Mouse (Mus musculus): Measurements from ENCODE around the gene Kmt2e. TPM values are rescaled to one million over a fixed set of nuclear protein-coding genes. Genes with fewer than 3 reads are reported as not detected.
"Not testable (repeated sequence)": the region's sequence is repeated elsewhere in the genome, so short reads cannot be mapped to it uniquely, and the experiment has no call there.

The Kmt2e gene
- total RNA-seq, 2 experiments from 2014 or later = 101 to 102 TPM

DNA sequence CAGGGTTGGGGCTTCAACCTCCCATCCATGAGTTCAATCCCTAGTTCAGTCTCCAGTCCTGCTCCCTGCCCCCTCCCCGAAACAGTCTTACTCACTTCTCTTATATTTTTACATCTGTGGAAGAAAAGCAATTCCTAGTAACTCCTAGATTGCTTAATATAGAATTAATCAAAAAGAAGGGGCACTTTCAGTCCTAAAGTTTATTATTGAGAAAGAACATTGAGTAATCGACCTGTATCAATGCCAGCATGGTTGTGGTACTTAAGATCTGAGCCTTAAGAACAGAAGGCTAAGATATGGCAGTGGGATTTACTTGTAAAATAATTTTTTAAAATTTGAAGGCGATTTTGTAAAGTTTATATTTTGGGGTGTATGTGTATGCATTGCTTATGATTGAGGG is 5.6 kb downstream of the Kmt2e start:
- no peak for DNase-seq (ENCODE audit: extremely low spot score in 1 of 2, low spot score in 2 of 2)
- Histone ChIP-seq H3K4me3 (peak overlapping the region; percentile 1; the same call in 1 of the 2 replicates), H3K27ac (no peak overlapping the region)
- intact Hi-C loops (cut with DNase I) = no loop called here
- TF ChIP-seq CTCF (IDR thresholded peaks at IDR 0.05) = no peak

DNA sequence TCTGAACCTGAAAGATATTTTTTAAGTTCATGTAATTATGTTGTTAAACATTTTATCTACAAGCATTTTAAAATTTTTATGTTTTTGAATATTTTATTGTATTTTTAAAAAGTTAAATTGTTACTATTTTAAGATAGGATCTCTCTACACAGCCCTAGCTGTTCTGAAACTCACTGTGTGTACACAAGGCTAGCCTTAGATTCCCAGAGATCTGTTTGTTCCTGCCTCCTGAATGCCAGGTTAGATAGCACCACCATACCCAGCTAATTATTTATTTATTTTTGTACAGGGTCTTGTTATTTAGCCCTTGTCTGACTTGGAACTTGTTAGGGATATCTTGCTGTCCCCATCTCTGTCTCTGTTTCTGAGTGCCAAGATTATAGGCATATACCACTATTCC is 6.3 kb downstream of the Kmt2e start:
- no peak for TF ChIP-seq CTCF (IDR thresholded peaks at IDR 0.05)
- DNase-seq (ENCODE audit: extremely low spot score in 1 of 2, low spot score in 2 of 2) = no peak
- Histone ChIP-seq H3K27ac (no peak overlapping the region), H3K4me3 (no peak overlapping the region)
- intact Hi-C loops (cut with DNase I) = no loop called here

DNA sequence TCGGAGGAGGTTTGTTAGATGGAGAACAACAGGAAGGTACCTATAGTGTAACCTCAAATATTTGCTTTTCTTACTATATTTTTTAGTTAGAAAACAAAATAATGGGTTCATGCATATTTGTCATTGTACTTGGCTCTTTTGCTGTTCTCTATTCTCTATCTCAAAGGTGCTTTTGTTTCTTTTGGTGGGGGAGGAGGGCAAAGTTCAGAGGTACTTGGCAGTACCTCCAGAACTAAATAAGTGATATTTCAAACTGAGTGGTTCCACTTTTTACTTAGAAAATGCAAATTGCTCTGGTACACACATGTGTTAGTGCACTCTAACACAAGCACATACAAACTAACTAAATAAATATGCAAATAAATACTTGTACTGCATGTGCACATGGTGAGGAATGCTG is 7.7 kb downstream of the Kmt2e start:
- no peak overlapping the region for H3K27ac ChIP-seq
- no peak overlapping the region for H3K4me3 ChIP-seq
- TF ChIP-seq CTCF (IDR thresholded peaks at IDR 0.05) = no peak
- intact Hi-C loops (cut with DNase I) = no loop called here
- DNase-seq (ENCODE audit: extremely low spot score in 1 of 2, low spot score in 2 of 2) = no peak

DNA sequence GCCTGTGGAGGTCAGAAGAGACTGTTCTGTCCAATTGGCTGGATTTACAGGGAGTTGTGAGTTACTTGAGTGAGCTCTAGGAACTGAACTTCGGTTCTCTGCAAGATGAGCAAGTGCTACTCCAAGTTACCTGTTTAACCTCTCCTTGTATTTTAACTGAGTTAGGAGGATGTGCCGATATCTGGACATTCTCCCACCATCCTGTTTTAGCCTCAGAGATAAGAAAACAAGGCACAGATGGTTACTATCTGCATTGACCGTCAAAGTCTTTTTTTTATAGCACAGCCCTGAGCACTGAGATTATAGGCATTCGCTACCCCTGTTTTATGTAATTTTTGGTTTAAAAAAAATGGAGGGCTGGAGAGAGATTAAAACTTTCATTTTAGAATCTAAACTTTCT is 10.2 kb downstream of the Kmt2e start:
- TF ChIP-seq CTCF (IDR thresholded peaks at IDR 0.05) = no peak
- Histone ChIP-seq H3K27ac (peak overlapping the region; percentile 44; the same call in 1 of the 2 replicates), H3K4me3 (no peak overlapping the region)
- no peak for DNase-seq (ENCODE audit: extremely low spot score in 1 of 2, low spot score in 2 of 2)
- intact Hi-C loops (cut with DNase I) = no loop called here

DNA sequence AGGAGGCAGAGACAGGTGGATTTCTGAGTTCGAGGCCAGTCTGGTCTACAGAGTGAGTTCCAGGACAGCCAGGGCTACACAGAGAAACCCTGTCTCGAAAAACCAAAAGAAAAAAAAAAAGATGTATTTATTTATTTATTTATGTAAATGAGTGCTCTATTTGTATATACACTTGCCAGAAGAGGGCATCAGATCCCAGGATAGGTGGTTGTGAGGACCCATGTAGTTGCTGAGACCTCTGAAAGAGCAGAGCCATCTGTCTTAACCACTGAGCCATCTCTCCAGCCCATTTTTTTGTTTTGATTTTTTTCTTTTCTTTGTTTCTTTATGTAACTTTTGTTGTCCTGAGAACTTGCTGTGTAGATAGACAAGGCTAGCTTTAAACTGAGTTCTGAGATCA is 19.3 kb downstream of the Kmt2e start:
- intact Hi-C loops (cut with DNase I); H3K4me3 ChIP-seq; DNase-seq (ENCODE audit: extremely low spot score in 1 of 2, low spot score in 2 of 2); H3K27ac ChIP-seq: not testable (repeated sequence)
- peak; percentile 20; the same call in 1 of the 2 replicates for TF ChIP-seq CTCF (IDR thresholded peaks at IDR 0.05)

DNA sequence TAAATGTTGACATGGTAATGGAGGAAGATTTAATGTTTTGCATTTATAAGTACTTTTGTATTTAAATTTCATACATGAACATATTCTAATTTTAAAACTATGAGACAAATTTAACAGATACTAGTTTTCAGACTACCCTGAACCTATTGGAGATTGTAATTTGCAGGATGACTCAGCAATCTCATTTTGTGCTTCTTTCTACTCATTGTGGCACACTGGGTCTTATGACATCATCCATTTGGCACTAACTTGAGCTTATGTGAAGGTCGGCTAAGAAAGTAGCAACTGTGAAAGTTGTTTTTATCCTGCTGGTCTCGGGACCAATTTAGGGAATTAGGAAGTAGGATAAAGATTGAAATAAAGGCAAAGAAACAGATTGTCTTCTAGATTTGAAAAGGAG is 27.4 kb downstream of the Kmt2e start:
- Histone ChIP-seq H3K27ac (no peak overlapping the region), H3K4me3 (no peak overlapping the region)
- intact Hi-C loops (cut with DNase I) = no loop called here
- TF ChIP-seq CTCF (IDR thresholded peaks at IDR 0.05) = no peak
- no peak for DNase-seq (ENCODE audit: extremely low spot score in 1 of 2, low spot score in 2 of 2)

DNA sequence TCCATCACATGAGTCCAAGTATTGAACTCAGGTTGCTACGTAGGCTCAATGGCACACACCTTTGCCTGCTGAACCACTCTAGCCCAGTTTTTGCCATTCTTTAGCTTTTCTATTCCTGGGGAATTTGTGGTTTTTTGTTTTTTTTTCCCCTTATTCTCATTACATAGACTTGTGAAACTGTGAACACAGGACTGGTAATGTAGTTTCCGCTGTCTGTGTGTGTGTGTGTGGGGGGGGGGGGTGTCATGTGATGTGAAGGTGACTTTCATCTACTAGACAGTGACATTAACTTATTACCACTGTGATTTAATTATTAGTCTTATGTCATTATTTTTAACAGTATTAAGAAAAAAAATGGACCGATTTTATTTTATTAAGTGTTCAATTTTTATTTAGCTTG is 30.0 kb downstream of the Kmt2e start:
- intact Hi-C loops (cut with DNase I) = no loop called here
- H3K27ac ChIP-seq = no peak overlapping the region
- no peak overlapping the region for H3K4me3 ChIP-seq
- DNase-seq (ENCODE audit: extremely low spot score in 1 of 2, low spot score in 2 of 2) = no peak
- TF ChIP-seq CTCF (IDR thresholded peaks at IDR 0.05) = no peak

DNA sequence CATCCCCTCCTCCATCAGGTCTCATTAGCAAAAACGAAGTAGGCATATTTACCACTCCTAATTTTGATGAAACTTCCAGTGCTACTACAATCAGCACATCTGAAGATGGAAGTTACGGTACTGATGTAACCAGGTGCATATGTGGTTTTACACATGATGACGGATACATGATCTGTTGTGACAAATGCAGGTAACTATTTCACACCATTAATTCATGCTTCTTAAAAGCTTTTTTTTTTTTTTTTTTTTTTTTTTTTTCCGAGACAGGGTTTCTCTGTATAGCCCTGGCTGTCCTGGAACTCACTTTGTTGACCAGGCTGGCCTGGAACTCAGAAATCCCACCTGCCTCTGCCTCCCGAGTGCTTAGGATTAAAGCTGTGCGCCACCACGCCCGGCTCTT is 30.5 kb downstream of the Kmt2e start:
- no peak overlapping the region for H3K4me3 ChIP-seq
- no peak for DNase-seq (ENCODE audit: extremely low spot score in 1 of 2, low spot score in 2 of 2)
- no peak overlapping the region for H3K27ac ChIP-seq
- TF ChIP-seq CTCF (IDR thresholded peaks at IDR 0.05) = no peak
- intact Hi-C loops (cut with DNase I) = no loop called here

DNA sequence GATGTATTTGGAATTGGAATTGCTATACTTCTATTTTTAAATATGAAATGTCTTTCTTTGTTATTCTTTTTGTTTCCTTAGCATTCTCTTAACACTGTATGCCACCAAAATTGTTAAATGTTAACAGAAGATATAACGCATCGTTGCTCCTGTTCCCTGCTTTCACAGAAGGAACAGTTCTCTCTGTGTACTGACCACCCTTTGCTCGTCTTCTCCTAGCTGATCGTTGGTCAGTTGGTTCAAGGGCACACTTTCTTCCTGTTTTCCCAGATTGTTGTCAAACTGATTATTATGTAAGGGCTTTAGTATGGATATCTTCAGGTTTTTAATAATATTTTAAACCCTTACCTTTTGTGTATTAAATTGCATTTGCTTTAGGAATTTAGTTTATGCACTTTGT is 32.3 kb downstream of the Kmt2e start:
- Histone ChIP-seq H3K4me3 (no peak overlapping the region), H3K27ac (no peak overlapping the region)
- intact Hi-C loops (cut with DNase I) = no loop called here
- no peak for TF ChIP-seq CTCF (IDR thresholded peaks at IDR 0.05)
- DNase-seq (ENCODE audit: extremely low spot score in 1 of 2, low spot score in 2 of 2) = no peak

DNA sequence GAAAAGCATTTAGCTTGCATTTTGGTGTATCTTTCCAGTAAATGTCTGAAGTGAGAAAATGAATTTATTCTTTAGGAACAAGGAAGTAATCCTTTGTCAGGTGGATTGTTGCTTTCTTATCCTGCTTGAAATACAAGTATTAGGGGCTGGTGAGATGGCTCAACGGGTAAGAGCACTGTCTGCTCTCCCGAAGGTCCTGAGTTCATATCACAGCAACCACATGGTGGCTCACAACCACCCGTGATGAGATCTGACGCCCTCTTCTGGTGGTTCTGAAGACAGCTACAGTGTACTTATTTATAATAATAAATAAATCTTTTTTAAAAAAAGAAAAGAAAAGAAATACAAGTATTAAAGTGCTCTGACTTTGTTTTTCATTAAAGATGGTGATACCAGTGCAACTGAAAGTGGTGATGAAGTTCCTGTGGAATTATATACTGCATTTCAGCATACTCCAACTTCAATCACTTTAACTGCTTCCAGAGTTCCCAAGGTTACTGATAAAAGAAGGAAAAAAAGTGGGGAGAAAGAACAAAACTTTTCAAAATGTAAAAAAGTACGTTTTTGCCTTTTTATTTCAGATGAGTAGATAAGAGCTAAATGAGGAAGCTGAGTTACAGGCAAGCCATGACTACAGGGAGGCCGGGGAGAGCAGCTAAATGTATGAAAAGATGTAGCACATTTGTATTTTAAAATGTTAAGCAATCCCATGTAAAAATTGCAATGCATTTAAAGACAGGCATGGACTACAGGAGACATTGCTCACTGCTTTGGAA is 39.0 kb downstream of the Kmt2e start:
- no peak for DNase-seq (ENCODE audit: extremely low spot score in 1 of 2, low spot score in 2 of 2)
- Histone ChIP-seq H3K4me3 (no peak overlapping the region), H3K27ac (no peak overlapping the region)
- TF ChIP-seq CTCF (IDR thresholded peaks at IDR 0.05) = peak; percentile 50
- intact Hi-C loops (cut with DNase I) = no loop called here

DNA sequence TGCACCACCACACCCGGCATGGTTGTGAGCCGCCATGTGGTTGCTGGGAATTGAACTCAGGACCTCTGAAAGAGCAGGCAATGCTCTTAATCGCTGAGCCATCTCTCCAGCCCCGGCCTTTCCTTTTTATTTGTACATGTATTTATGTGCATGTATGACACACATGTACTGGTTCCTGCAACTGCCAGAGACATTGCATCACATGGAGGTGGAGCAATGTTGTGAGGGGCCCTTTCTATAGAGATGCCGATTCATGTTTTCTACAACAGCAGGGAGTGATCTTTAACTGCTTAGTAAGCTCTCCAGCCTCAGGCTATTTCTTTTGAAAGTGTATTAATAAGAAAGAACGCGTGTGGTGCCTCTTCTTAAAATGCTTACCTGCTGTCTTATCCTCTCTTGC is 49.6 kb downstream of the Kmt2e start:
- TF ChIP-seq CTCF (IDR thresholded peaks at IDR 0.05) = no peak
- intact Hi-C loops (cut with DNase I) = no loop called here
- no peak for DNase-seq (ENCODE audit: extremely low spot score in 1 of 2, low spot score in 2 of 2)

DNA sequence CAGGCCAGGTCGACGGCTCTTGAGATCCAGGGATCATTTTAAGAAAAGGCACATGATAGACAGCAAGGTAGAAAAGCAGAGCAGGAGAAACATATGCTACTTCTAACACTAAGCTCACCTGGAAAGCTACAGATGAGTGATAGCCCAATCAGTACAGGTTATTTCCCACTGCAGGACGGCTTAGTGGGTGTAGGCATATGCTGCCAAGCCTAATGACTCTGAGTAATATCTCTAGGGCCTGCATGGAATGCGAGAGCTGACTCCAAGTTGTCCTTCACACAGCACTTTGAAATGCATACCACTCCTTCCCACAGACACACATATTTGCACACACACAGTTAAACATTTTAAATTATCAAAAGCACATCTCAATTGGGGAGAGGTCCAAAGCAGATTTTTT is 55.0 kb downstream of the Kmt2e start:
- no peak for TF ChIP-seq CTCF (IDR thresholded peaks at IDR 0.05)
- no peak overlapping the region for H3K4me3 ChIP-seq
- no peak for DNase-seq (ENCODE audit: extremely low spot score in 1 of 2, low spot score in 2 of 2)
- H3K27ac ChIP-seq = no peak overlapping the region
- intact Hi-C loops (cut with DNase I) = no loop called here

More for the DNA sequence above, 49.6 kb downstream of the Kmt2e start:
- H3K27ac ChIP-seq = no peak overlapping the region
- H3K4me3 ChIP-seq = no peak overlapping the region

DNA sequence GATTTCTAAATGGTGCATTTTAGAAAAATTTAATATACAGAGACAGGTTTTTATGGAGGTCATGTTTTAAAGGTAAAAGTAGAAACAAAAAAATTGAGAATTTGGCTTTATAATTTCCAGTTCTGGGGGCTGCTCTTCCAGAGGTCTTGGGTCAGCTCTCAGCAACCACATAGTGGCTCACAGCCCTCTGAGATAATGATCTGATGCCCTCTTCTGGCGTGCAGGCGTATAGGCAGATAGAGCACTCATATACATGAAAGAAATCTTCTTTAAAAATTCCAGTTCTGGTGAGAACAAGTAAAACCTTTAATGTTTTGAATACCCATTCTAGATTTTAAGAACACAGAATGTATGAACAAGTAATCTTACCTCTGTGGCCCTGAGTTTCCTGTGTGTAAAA is 56.6 kb downstream of the Kmt2e start:
- peak; percentile 52 for TF ChIP-seq CTCF (IDR thresholded peaks at IDR 0.05)
- Histone ChIP-seq H3K27ac (no peak overlapping the region), H3K4me3 (no peak overlapping the region)
- no peak for DNase-seq (ENCODE audit: extremely low spot score in 1 of 2, low spot score in 2 of 2)
- intact Hi-C loops (cut with DNase I) = no loop called here

Data from left cerebral cortex, adult 2 months (tissue).